Mouse (Mus musculus): ENCODE results near the gene Rabgap1l. TPM values are rescaled to one million over a fixed set of nuclear protein-coding genes. Genes with fewer than 3 reads are reported as not detected.
A peak's percentile ranks its signal among the peaks of the same experiment; 100 is the strongest.

Rabgap1l gene
- polyA plus RNA-seq, 1 experiment from 2014 or later, result 31.4 TPM

- Histone ChIP-seq H3K27ac (ENCODE audit: low read length) (no peak overlapping the region), H3K9me3 (ENCODE audit: low read length) (no peaks in the 10 kb centered on the region), H3K27me3 (replicated peaks; ENCODE audit: insufficient read depth, low read length) (no peaks in the 10 kb centered on the region), H3K9ac (replicated peaks; ENCODE audit: low read depth) (no peak overlapping the region), H3K36me3 (ENCODE audit: insufficient read depth, low read length) (no peaks in the 10 kb centered on the region), H3K4me3 (ENCODE audit: low read depth, low read length) (no peak overlapping the region), H3K4me1 (ENCODE audit: insufficient read depth, low read depth, low read length) (no peaks in the 10 kb centered on the region), H3K4me2 (replicated peaks; ENCODE audit: low read depth, low read length) (no peak overlapping the region)
- 4% methylated on average over 1 of the region's 1 CpGs for WGBS
- peak; percentile 93 for DNase-seq (ENCODE audit: low spot score)
- TF ChIP-seq EP300 (IDR thresholded peaks at IDR 0.05) (peak; percentile 55; the same call in 1 of the 2 replicates), CTCF (IDR thresholded peaks at IDR 0.05) (no peak)
- peak; percentile 96 for ATAC-seq
Observed at GRCm38 (mm10) chr1:160693094-160693447, 99.9 kb downstream of the Rabgap1l start.

GRCm38 (mm10) chr1:160692224-160693093 is 100.6 kb downstream of the Rabgap1l start:
- Histone ChIP-seq H3K9me3 (ENCODE audit: low read length) (no peaks in the 10 kb centered on the region), H3K36me3 (ENCODE audit: insufficient read depth, low read length) (no peaks in the 10 kb centered on the region), H3K9ac (replicated peaks; ENCODE audit: low read depth) (no peak overlapping the region), H3K27ac (ENCODE audit: low read length) (no peak overlapping the region), H3K27me3 (replicated peaks; ENCODE audit: insufficient read depth, low read length) (no peaks in the 10 kb centered on the region), H3K4me2 (replicated peaks; ENCODE audit: low read depth, low read length) (no peak overlapping the region), H3K4me1 (ENCODE audit: insufficient read depth, low read depth, low read length) (no peaks in the 10 kb centered on the region), H3K4me3 (ENCODE audit: low read depth, low read length) (no peak overlapping the region)
- ATAC-seq (0 out of 2 replicates have a peak, but pooled peaks have one; percentile 8), DNase-seq (ENCODE audit: low spot score) (no peak)
- 66% methylated on average over 6 of the region's 6 CpGs for WGBS
- TF ChIP-seq CTCF (IDR thresholded peaks at IDR 0.05) (no peak), EP300 (IDR thresholded peaks at IDR 0.05) (no peak)

GRCm38 (mm10) chr1:160691196-160691590 is 101.8 kb downstream of the Rabgap1l start:
- no peak overlapping the region for H3K9ac ChIP-seq (replicated peaks; ENCODE audit: low read depth)
- ATAC-seq, result no peak
- no peak for TF ChIP-seq CTCF (IDR thresholded peaks at IDR 0.05)
- TF ChIP-seq EP300 (IDR thresholded peaks at IDR 0.05), result no peak
- H3K4me1 ChIP-seq (ENCODE audit: insufficient read depth, low read depth, low read length), result no peaks in the 10 kb centered on the region
- no peak overlapping the region for H3K4me2 ChIP-seq (replicated peaks; ENCODE audit: low read depth, low read length)
- no peaks in the 10 kb centered on the region for H3K36me3 ChIP-seq (ENCODE audit: insufficient read depth, low read length)
- WGBS, result 67% methylated on average over 1 of the region's 1 CpGs
- DNase-seq (ENCODE audit: low spot score), result no peak
- no peak overlapping the region for H3K4me3 ChIP-seq (ENCODE audit: low read depth, low read length)
- no peaks in the 10 kb centered on the region for H3K9me3 ChIP-seq (ENCODE audit: low read length)
- no peaks in the 10 kb centered on the region for H3K27me3 ChIP-seq (replicated peaks; ENCODE audit: insufficient read depth, low read length)
- H3K27ac ChIP-seq (ENCODE audit: low read length), result no peak overlapping the region

GRCm38 (mm10) chr1:160690516-160691195 is 102.4 kb downstream of the Rabgap1l start:
- Histone ChIP-seq H3K4me2 (replicated peaks; ENCODE audit: low read depth, low read length) (no peak overlapping the region), H3K9me3 (ENCODE audit: low read length) (no peaks in the 10 kb centered on the region; the same call in 1 of the 2 replicates), H3K36me3 (ENCODE audit: insufficient read depth, low read length) (no peaks in the 10 kb centered on the region), H3K27me3 (replicated peaks; ENCODE audit: insufficient read depth, low read length) (no peaks in the 10 kb centered on the region), H3K9ac (replicated peaks; ENCODE audit: low read depth) (no peak overlapping the region), H3K4me1 (ENCODE audit: insufficient read depth, low read depth, low read length) (no peaks in the 10 kb centered on the region), H3K27ac (ENCODE audit: low read length) (no peak overlapping the region), H3K4me3 (ENCODE audit: low read depth, low read length) (no peak overlapping the region)
- DNase-seq (ENCODE audit: low spot score) (peak; percentile 11), ATAC-seq (0 out of 2 replicates have a peak, but pooled peaks have one; percentile 7)
- TF ChIP-seq EP300 (IDR thresholded peaks at IDR 0.05) (no peak), CTCF (IDR thresholded peaks at IDR 0.05) (no peak)
- 75% methylated on average over 7 of the region's 7 CpGs for WGBS

- H3K4me2 ChIP-seq (replicated peaks; ENCODE audit: low read depth, low read length), result no peak overlapping the region
- ATAC-seq, result no peak
- TF ChIP-seq EP300 (IDR thresholded peaks at IDR 0.05) (no peak), CTCF (IDR thresholded peaks at IDR 0.05) (no peak)
- H3K9me3 ChIP-seq (ENCODE audit: low read length), result no peaks in the 10 kb centered on the region; the same call in 1 of the 2 replicates
- no peaks in the 10 kb centered on the region for H3K36me3 ChIP-seq (ENCODE audit: insufficient read depth, low read length)
- no peak overlapping the region for H3K4me3 ChIP-seq (ENCODE audit: low read depth, low read length)
- no peak overlapping the region for H3K27ac ChIP-seq (ENCODE audit: low read length)
- DNase-seq (ENCODE audit: low spot score), result no peak
- H3K4me1 ChIP-seq (ENCODE audit: insufficient read depth, low read depth, low read length), result no peaks in the 10 kb centered on the region
- H3K9ac ChIP-seq (replicated peaks; ENCODE audit: low read depth), result no peak overlapping the region
- H3K27me3 ChIP-seq (replicated peaks; ENCODE audit: insufficient read depth, low read length), result no peaks in the 10 kb centered on the region
Observed at GRCm38 (mm10) chr1:160689511-160689910, 103.5 kb downstream of the Rabgap1l start.

- Histone ChIP-seq H3K9ac (replicated peaks; ENCODE audit: low read depth) (no peak overlapping the region), H3K9me3 (ENCODE audit: low read length) (no peaks in the 10 kb centered on the region; the same call in 1 of the 2 replicates), H3K4me2 (replicated peaks; ENCODE audit: low read depth, low read length) (no peak overlapping the region), H3K27ac (ENCODE audit: low read length) (no peak overlapping the region), H3K36me3 (ENCODE audit: insufficient read depth, low read length) (no peaks in the 10 kb centered on the region), H3K4me3 (ENCODE audit: low read depth, low read length) (no peak overlapping the region), H3K27me3 (replicated peaks; ENCODE audit: insufficient read depth, low read length) (no peaks in the 10 kb centered on the region), H3K4me1 (ENCODE audit: insufficient read depth, low read depth, low read length) (no peaks in the 10 kb centered on the region)
- ATAC-seq (no peak), DNase-seq (ENCODE audit: low spot score) (no peak)
- WGBS, result 94% methylated on average over 2 of the region's 2 CpGs
- TF ChIP-seq CTCF (IDR thresholded peaks at IDR 0.05), result no peak
- TF ChIP-seq EP300 (IDR thresholded peaks at IDR 0.05), result no peak
Observed at GRCm38 (mm10) chr1:160684251-160684650, 108.8 kb downstream of the Rabgap1l start.
